Mouse (Mus musculus) embryonic facial prominence, embryonic 11.5 days (tissue): ENCODE results near the gene Olfm2. TPM values are rescaled to one million over a fixed set of nuclear protein-coding genes. Genes with fewer than 3 reads are reported as not detected.
A peak's percentile ranks its signal among the peaks of the same experiment; 100 is the strongest.

Experiments
- ATAC-seq: fragments of 200-750 bp; cut with Nextera tagmentation; replicated peaks from 2 replicates; pipeline ENCODE4 v1.8.0; 2017; ENCODE audit warnings: low read depth; ENCODE audit not compliant: insufficient number of reproducible peaks, low FRiP score, low TSS enrichment
- DNase-seq: peaks from one replicate; pipeline ENCODE4 v3.0.0-alpha.2; 2015; ENCODE audit warnings: low spot score
- H3K27ac ChIP-seq: fragments of 300-500 bp; sonication (generic); replicated peaks from 2 replicates; pipeline ENCODE4 v1.5.1; 2014; ENCODE audit warnings: mild to moderate bottlenecking, low read depth, low read length, control low read depth
- H3K27me3 ChIP-seq: fragments of 300-500 bp; sonication (generic); 2 replicates; pipeline ENCODE4 v1.6.1; 2014; ENCODE audit warnings: mild to moderate bottlenecking, low read length, moderate library complexity, mixed read lengths; ENCODE audit not compliant: control insufficient read depth, insufficient read depth
- H3K36me3 ChIP-seq: fragments of 300-500 bp; sonication (generic); replicated peaks from 2 replicates; pipeline ENCODE4 v1.6.1; 2014; ENCODE audit warnings: low read depth, mild to moderate bottlenecking, low read length, moderate library complexity, mixed read lengths; ENCODE audit not compliant: control insufficient read depth, insufficient read depth
- H3K4me1 ChIP-seq: fragments of 300-500 bp; sonication (generic); 2 replicates; pipeline ENCODE4 v1.6.1; 2014; ENCODE audit warnings: low read length, mixed read lengths; ENCODE audit not compliant: control insufficient read depth, insufficient read depth
- H3K4me2 ChIP-seq: fragments of 300-500 bp; sonication (generic); 2 replicates; pipeline ENCODE4 v1.6.1; 2014; ENCODE audit warnings: low read depth, mild to moderate bottlenecking, control low read depth, low read length, moderate library complexity
- H3K4me3 ChIP-seq: fragments of 300-500 bp; sonication (generic); 2 replicates; pipeline ENCODE4 v1.5.1; 2014; ENCODE audit warnings: low read depth, low read length, control low read depth
- H3K9ac ChIP-seq: fragments of 300-500 bp; sonication (generic); replicated peaks from 2 replicates; pipeline ENCODE4 v1.6.1; 2014; ENCODE audit warnings: mild to moderate bottlenecking, control low read depth, low read length
- H3K9me3 ChIP-seq: fragments of 300-500 bp; sonication (generic); replicated peaks from 2 replicates; pipeline ENCODE4 v1.6.1; 2016; ENCODE audit warnings: mild to moderate bottlenecking, low read length, inconsistent platforms, mixed read lengths; ENCODE audit not compliant: control insufficient read depth
- WGBS: fragments of 180-500 bp; shearing (Covaris S2); extraction: QIAGEN DNeasy Blood & Tissue Kit; methylation state at CpG from one replicate; pipeline ENCODE4 v1.1.7; 2014; 5-methylcytosine and 5-hydroxymethylcytosine counted together
- polyA plus RNA-seq: library from polyadenylated mRNA; unstranded; fragments of >200 nt; fragmentation: Nextera tagmentation; extraction: Ambion mirVana; gene quantifications from 2 replicates; pipeline ENCODE4 v1.2.1, GENCODE M21; 2014

Olfm2 gene
- polyA plus RNA-seq, 1 experiment from 2014 or later: 11.0 TPM

DNA sequence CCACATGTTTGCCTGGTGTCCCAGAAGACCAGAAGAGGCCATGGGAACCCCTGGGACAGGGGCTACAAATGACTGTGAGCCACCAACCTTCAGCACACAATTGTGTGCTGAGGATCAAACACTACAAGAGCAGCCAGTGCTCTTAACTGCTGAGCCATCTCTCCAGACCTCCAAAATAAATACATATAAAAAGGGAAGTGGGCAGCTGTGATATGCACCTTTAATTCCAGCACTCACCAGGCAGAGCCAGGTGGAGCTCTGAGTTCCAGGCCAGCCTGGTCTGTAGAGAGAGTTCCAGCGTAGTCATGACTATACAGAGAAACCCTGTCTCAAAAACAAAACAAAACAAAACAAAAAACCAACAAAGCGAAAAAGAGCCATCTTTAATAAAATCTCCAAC, 8.2 kb upstream of the Olfm2 start:
- no peak overlapping the region for H3K4me2 ChIP-seq
- H3K27me3 ChIP-seq: no peaks in the 10 kb centered on the region
- ATAC-seq: no peak
- H3K4me1 ChIP-seq: no peaks in the 10 kb centered on the region
- 91% methylated on average over 2 of the region's 2 CpGs for WGBS
- no peak overlapping the region for H3K9ac ChIP-seq
- no peaks in the 10 kb centered on the region for H3K36me3 ChIP-seq
- no peaks in the 10 kb centered on the region for H3K9me3 ChIP-seq
- H3K27ac ChIP-seq: no peak overlapping the region
- DNase-seq: no peak
- H3K4me3 ChIP-seq: no peak overlapping the region

DNA sequence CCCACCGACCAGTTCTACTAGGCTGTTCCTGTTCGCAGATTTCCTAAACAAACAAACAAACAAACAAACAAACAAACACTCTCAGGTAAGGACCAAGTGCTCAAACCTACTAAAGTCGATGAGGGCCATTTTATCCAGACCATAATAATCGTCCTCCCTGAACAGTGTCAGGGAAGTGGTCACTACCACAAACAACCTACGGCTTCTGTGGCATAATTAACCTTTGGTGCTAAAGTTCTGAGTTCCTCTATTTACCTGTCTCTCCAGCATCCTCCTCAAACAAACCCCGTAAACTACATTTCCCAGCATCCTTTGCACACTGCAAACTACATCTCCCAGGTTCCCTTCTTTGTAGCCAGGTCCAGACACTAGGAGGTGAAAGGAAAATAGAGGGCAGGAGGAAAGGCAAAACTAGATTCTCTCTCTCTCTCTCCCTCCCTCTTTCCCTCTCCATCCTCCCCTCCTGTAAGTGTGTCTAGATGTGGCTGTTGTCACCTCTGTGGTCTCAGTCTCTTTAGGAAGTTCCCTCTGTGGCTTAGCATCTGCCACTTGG, 5.4 kb upstream of the Olfm2 start:
- Histone ChIP-seq H3K9me3 (no peaks in the 10 kb centered on the region), H3K4me1 (no peaks in the 10 kb centered on the region), H3K36me3 (no peaks in the 10 kb centered on the region), H3K4me2 (no peak overlapping the region), H3K4me3 (no peak overlapping the region), H3K9ac (no peak overlapping the region), H3K27me3 (no peaks in the 10 kb centered on the region; the same call in 1 of the 2 replicates), H3K27ac (no peak overlapping the region)
- DNase-seq (peak; percentile 68), ATAC-seq (no peak)
- 59% methylated on average over 6 of the region's 6 CpGs for WGBS

DNA sequence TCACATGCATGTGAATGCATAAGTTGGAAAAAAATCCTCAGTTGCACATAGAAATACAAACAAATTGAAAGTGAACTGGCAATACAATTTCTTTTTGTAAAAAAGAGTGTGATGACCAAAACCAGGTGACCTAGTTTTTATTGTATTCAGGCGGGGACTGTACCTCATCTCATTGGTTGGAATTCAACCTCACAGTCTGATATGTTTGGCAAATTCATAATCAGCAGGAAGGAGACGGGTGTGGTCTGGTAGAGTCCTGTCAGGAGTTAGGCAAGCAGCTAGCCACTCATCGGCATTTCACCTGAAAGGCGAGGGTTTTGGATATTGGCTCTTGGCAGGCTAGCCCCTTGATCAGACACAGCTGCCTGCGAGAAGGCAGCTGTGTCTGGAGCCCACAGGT, 3.1 kb upstream of the Olfm2 start:
- Histone ChIP-seq H3K9me3 (no peaks in the 10 kb centered on the region), H3K27ac (no peak overlapping the region), H3K27me3 (peaks cover 18% of the 10 kb centered on the region), H3K4me3 (no peak overlapping the region), H3K4me1 (peaks cover 7% of the 10 kb centered on the region; the same call in 1 of the 2 replicates), H3K36me3 (no peaks in the 10 kb centered on the region), H3K4me2 (no peak overlapping the region), H3K9ac (no peak overlapping the region)
- no peak for DNase-seq
- ATAC-seq: no peak
- WGBS: 72% methylated on average over 5 of the region's 5 CpGs

DNA sequence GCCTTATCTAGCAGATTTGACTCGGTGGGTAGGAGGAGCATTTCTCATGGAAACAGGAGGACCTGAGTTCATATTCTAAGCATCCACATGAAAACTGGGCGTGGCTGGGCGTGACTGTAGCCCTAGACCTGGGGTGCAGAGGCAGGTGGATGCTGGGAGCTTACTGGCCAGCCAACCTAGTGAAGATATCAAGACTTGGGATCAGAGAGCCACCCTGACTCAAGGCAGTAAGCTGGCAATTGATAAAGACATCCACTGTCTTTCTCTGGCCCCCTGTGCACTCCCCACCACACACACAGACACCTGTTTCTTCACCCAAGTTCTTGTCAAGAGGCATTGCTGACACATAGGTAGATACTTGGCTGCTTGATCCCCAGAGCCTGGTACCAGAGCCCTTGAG, 2.4 kb upstream of the Olfm2 start:
- WGBS: 82% methylated on average over 3 of the region's 3 CpGs

DNA sequence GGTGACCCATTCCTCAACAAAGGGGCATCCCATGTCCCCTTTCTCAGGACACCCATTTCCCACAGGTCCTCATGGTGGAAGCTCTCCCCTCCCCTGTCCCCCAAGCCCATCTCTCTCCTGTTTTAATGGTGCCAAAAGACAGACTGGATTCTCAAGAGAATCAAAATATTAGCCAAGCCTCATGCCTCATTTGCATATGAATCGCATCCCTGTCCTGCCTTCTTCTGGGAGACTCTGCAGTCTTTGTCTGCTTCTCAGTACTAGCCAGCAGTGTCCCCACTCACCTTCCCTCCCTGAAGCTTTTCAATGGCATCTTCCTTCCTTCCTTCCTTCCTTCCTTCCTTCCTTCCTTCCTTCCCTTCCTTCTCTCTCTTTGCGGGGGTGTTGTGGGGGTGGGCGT, 1.5 kb upstream of the Olfm2 start:
- no peak overlapping the region for H3K27ac ChIP-seq
- H3K4me2 ChIP-seq: no peak overlapping the region
- no peak for DNase-seq
- H3K9me3 ChIP-seq: no peaks in the 10 kb centered on the region
- no peaks in the 10 kb centered on the region for H3K36me3 ChIP-seq
- peaks cover 7% of the 10 kb centered on the region; the same call in 1 of the 2 replicates for H3K4me1 ChIP-seq
- H3K4me3 ChIP-seq: no peak overlapping the region
- H3K27me3 ChIP-seq: peaks cover 23% of the 10 kb centered on the region
- 5% methylated on average over 3 of the region's 3 CpGs for WGBS
- ATAC-seq: no peak
- H3K9ac ChIP-seq: no peak overlapping the region

More for the DNA sequence above, 2.4 kb upstream of the Olfm2 start:
- H3K4me1 ChIP-seq: peaks cover 7% of the 10 kb centered on the region; the same call in 1 of the 2 replicates
- peaks cover 23% of the 10 kb centered on the region for H3K27me3 ChIP-seq
- H3K9ac ChIP-seq: no peak overlapping the region
- no peak overlapping the region for H3K4me2 ChIP-seq
- no peak overlapping the region for H3K4me3 ChIP-seq
- ATAC-seq (no peak), DNase-seq (no peak)
- H3K9me3 ChIP-seq: no peaks in the 10 kb centered on the region
- no peak overlapping the region for H3K27ac ChIP-seq
- H3K36me3 ChIP-seq: no peaks in the 10 kb centered on the region

DNA sequence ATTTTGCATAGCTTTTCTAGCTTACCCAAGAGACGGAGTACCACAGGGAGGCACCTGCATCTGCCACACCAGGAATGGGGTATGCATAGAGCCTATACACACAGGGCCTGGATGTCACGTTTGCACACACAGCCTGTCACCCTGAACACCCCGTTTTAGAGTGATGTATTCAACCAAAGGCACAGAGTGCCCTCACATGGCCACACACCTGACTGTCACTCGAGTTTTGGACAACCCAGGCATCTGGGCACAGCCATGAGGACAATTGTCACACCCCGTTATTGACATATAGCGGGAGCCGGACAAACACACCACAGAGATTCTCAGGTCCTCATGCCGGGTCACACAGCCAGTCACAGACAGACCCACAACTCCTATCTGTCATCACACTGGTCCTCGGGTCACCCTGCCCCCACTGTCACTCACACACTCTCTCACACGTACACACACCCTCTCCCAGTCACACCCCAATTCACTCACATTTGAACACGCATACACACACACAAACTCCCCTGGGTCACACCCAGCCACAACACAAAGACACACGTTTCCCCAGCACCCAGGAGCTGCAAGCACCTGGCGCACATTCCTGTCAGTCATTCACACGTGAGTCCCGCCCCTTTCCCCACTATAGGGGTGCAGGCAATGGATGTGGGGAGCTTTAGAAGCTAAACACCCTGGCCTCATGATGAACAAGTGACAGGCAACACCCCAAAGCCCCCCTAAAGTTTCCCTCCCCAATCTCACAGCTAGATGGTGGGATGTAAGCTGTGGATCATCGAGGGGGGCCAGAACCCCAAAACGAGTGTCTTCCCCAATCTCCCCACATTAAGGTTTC, 801 bp downstream of the Olfm2 start:
- Histone ChIP-seq H3K27me3 (peaks cover 23% of the 10 kb centered on the region), H3K9me3 (no peaks in the 10 kb centered on the region), H3K9ac (peak overlapping the region; percentile 62; the same call in 1 of the 2 replicates), H3K4me2 (peak overlapping the region; percentile 92), H3K36me3 (no peaks in the 10 kb centered on the region), H3K4me1 (peaks cover 7% of the 10 kb centered on the region; the same call in 1 of the 2 replicates), H3K4me3 (peak overlapping the region; percentile 48), H3K27ac (no peak overlapping the region)
- ATAC-seq (no peak), DNase-seq (no peak)
- WGBS: 10% methylated on average over 17 of the region's 17 CpGs

DNA sequence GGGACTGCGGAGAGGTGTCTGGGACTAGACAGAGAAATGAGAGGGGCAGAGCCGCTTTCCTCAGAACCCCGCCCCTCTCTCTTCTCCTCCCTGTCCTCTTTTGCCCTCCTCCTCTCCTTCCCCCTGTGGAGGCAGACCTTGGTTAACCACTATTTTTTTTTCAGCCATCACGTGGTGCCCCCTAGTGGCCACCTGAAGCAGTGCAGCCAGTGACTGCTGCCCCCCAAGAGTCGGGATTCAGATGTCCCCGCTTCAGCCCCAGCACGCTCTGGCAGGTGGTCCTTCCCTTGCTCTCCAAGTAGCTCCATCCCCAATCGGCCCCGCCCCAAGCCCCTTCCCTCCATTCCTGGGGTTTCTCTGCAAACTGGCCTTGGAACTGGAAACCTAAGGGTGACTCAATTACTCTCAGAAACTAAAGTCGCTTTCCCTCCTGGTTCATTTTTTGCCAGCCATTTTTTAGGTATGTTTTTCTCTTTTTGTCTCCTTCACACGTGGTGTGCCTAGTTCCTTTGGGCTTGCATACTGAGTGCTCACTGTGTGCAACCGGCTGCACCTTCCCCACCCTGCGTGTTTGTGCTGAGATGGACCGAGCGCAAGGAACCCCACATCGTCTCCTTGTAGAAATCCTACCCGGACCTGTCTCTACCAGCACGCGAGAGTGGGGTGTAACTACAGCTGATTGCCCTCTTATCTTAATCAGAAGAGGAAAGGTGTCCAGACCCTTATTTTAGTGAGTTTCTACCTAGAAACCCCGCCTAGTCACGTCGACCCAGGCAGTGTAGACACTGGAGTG, 2.0 kb downstream of the Olfm2 start:
- Histone ChIP-seq H3K27ac (no peak overlapping the region), H3K4me1 (peaks cover 7% of the 10 kb centered on the region; the same call in 1 of the 2 replicates), H3K9ac (no peak overlapping the region), H3K4me2 (no peak overlapping the region), H3K27me3 (peaks cover 23% of the 10 kb centered on the region), H3K36me3 (no peaks in the 10 kb centered on the region), H3K4me3 (no peak overlapping the region), H3K9me3 (no peaks in the 10 kb centered on the region)
- WGBS: 10% methylated on average over 22 of the region's 22 CpGs
- no peak for ATAC-seq
- peak; percentile 40 for DNase-seq
